Mouse (Mus musculus) adrenal gland, adult 2 months (tissue): ENCODE data around the gene Tbxas1. TPM values are rescaled to one million over a fixed set of nuclear protein-coding genes. Genes with fewer than 3 reads are reported as not detected.

Experiments used
- DNase-seq: peaks from one replicate; pipeline ENCODE4 v3.0.0; 2021
- polyA plus RNA-seq: library from polyadenylated mRNA; depleted of rRNA; stranded (reverse); fragments of >200 nt; gene quantifications from 2 replicates; pipeline ENCODE4 v1.2.3, GENCODE M21; 2012
- total RNA-seq, 2 experiments: library from RNA; stranded (reverse); gene quantifications; 2 replicates each; pipeline ENCODE4 v1.2.3; 2021

Gene Tbxas1
- total and polyA plus RNA-seq, 3 experiments, result 3.3 to 8.5 (median 7.5) TPM

DNA sequence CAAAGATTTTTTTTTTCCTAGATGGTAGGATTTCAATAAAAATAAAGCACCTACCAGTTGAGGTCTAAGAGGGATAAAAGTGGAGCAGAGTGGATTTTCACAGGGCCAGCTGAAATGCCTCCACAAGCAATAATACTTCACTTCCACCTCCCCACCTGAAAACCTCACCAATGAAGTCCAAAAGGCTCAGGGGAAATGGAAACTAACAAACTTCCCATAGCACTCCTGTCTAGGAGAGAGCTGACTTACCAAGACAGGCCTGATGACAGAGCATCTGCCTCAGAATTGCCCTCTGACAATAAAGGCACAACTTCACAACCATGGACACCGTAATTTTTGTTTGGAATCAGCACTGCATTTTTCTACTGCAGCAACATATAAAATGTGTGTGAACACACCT, 15.4 kb upstream of the Tbxas1 start:
- no peak for DNase-seq

DNA sequence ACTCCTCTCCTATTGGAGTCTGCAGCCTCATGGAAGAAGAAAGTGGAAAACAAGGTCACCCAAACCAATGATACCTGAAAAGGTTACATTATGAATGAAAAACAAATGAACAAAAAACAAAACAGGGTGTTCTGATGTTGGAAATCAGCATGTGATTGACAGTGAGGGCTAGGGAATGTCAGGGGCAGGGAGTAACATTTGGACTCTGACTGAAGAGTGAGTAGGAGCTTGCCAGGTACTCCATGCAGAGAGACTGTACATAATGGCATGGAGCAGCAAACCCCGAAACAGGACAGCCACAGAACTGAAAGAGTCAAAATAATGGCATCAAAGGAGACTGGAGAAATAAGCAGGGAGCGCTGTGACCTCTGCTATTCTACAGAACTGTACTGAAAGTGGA, 14.9 kb upstream of the Tbxas1 start:
- no peak for DNase-seq

DNA sequence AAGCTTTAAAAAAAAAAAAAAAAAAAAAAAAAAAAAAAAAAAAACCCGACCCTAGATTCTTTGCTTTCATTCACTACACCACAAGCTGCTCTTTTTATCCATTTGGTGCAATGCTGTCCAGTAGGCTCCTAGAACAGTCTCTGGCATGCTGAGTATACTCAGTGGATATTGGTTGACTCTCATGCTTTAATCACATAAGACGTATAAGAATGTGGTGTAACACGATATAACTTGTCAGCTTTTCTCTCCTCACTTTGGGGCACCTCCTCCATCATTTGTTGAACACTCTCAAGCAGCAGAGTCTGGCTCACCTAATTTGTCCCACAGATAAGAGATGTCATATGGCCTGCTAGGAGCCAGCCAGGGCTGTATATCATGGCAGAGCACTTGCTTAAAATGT, 11.6 kb upstream of the Tbxas1 start:
- no peak for DNase-seq

DNA sequence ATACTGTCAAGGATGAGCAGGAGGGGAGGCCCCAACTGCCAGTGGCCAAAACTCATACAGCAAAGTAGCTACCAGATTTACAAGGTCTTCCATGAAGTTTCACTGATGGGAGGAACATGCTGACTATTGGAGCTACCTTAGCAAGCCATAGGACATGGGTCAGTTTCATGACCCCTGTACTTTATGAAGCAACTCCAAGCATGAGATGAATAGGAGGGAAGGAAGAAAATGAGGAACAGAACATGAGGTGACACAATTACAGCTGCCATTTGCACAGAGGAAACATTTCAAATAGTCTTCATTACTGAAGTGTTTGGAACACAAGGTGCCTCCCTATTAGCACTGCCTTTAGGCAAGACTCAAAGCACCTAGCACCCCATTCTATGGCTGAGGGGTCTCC, 9.4 kb upstream of the Tbxas1 start:
- no peak for DNase-seq

DNA sequence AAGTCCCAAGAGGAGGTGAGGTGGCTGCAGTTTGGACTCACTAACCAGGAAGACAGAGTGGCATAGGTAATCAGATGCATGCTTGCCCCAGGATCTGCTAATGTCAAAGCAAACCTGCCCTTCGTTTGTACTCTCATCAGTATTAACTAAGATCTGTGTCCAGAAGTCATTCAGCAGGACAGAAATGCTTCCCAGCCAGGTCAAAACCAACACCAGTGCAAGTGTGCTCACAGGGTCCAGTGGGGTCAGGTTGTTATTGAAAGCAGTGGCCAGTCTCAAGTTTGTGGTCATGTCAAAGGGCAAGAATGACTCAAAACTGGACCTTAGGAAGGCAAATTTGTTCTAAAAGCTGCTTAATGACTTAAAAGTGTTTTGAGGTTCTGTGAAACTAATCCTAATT, 8.8 kb upstream of the Tbxas1 start:
- no peak for DNase-seq

DNA sequence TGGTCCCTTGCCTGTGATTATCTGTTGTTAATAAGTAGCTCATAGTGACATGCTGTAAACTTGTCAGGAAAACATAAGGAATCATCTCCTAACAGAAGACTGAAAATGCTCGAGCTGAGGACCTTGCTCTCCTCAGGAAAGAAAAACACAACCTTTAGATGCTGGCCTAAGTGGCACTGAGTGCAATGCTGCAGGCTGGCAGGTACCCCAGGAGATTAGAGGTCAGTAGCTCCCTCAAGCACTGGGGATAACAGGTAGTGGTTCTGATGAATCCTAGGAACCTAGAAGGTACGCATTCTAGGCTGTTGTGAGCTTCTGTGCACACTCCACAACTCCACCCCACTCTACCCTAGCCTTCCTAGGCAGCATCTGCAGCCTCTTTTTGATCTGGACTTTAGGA, 8.4 kb upstream of the Tbxas1 start:
- no peak for DNase-seq

DNA sequence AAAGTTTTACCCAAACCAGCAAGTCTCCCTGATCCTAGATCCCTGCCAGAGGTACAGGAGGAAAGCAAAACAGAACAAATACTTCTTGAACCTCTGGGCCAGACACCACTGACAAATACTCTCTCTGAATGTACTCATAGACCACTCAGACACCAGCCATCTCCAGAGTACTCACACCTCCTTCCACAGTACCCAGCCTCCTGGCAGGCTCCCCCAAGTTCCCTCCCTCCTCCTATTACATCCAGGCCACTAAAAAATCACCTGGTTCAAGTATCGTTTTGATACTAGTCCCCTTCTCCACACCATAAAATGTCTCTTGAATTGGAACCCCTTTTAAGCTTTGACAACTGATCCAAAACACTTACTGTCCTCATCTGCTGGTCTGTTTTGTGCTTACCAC, 7.9 kb upstream of the Tbxas1 start:
- no peak for DNase-seq

DNA sequence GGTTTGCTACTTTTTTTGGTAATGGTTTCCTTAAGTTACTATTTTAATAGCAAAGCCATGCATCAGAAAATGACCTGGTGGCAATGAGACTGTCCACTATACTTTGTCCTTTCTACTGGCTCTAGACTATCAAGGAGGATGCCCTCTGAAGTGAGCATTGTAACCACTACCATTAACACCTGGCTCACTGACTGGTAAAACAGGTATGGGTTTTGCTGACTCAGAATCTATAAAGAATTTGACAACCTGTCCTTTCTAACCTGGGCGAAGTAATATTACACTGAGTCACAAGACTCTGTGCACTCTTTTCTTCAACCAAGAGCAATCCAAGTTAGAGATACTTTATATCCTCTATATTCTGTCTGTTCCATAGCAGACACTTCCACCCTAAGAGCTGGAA, 6.2 kb upstream of the Tbxas1 start:
- DNase-seq, result no peak

DNA sequence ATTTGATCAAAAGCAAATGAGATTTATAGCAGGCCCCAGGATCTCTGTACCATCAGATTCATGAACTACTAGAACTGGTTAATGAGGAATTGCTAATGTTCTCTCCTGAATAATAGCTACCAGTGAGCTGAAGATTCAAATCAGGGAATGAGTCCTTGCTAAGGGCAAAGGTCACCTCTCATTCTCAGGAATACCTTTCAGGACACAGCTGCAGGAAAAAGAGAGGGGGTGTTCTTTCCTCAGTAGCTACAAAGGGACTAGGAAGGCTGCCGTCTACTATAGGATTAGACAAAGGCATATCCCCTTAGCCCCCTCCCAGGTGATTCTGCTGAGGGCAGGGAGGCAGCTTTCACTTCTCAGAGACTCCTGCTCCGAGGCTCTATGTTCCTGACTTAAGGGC, 5.1 kb upstream of the Tbxas1 start:
- DNase-seq, result no peak

DNA sequence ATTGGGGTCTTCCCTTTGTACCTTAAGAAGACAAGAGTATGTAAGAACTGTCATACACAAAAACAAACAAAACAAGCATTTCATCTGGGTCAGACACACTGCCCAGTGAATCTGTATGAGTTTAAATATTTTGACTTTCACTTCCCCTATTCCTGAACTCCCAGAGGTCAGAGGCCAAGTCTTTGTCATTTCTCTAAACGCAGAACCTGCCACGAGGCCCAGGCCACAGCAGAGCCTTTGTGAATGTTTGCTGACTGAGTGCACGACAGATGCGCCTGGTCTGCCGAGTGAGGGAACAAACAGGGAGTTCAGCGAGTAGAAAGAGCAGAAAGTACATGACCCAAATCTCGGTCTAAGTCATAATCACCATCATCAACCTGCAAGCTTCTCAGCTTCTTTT, 4.2 kb upstream of the Tbxas1 start:
- no peak for DNase-seq

DNA sequence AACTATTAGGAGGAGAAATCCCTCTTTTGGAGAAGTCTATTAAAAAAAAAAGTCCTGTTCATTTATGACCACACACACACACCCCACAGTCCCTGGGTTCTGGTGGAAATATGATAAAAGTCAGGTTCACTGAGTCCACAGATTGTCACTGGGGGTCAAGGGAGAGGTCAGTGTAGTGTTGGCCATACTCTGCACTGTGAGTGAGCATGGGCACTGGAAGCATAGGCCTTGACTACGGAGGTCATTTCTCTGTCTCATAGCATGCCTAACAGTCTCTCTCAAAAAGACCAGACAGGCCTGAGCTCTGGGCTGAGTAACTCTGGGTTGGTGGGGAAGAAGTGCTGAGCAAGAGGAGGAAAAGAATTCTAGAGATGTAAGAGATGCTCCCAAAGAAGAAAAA, 1.9 kb upstream of the Tbxas1 start:
- DNase-seq, result peak; percentile 79

DNA sequence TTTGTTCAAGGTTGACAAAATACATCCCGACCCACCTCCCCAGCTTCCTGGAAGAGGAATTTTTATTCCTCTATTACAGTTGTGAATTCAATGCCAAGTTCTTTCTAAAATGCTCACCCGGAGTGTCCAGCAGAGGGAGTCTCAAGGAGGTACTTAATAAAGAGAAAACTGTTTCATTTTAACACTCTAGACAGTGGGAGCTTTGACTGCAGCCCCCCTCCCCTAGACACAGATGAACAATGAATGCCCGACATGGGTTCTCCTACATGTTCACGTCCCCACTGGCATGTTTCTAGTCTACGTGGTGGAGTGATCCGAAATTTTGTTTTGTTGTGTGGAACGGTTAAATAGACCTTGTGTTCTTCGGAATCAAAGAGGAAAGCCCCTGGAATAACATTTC, 1.2 kb upstream of the Tbxas1 start:
- DNase-seq, result peak; percentile 72

DNA sequence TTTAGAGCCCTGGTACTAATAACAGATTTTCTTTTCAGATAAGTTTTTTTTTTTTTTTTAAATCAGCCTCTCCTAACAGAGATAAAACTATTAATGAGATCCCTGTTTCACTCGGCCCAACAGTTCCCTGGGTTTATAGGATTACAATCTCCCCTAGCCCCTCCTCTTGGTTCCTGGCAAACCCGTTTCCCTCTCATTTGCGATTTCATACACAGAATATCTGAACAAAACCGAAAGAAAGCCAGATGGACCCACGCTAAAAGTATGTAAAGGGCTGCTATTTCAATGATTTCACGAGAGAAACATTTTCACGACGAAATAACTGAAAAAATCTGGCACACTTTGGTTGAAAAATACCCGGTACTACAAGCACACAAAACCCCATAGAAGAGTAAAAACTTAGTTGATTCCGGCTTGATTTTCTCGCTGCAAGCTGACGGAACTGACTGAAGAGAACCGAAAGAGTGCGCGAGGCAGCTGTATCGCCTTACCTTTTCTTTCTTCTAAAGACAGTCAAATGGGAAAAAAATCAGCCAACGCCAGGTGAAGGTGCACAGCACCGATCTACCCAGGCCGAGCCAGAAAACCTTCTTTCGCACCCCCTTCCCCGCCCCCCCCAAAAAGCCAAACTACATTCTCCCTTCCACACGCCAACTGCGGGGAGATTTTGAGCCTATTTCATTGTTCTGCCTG, 493 bp upstream of the Tbxas1 start:
- DNase-seq, result peak; percentile 37

DNA sequence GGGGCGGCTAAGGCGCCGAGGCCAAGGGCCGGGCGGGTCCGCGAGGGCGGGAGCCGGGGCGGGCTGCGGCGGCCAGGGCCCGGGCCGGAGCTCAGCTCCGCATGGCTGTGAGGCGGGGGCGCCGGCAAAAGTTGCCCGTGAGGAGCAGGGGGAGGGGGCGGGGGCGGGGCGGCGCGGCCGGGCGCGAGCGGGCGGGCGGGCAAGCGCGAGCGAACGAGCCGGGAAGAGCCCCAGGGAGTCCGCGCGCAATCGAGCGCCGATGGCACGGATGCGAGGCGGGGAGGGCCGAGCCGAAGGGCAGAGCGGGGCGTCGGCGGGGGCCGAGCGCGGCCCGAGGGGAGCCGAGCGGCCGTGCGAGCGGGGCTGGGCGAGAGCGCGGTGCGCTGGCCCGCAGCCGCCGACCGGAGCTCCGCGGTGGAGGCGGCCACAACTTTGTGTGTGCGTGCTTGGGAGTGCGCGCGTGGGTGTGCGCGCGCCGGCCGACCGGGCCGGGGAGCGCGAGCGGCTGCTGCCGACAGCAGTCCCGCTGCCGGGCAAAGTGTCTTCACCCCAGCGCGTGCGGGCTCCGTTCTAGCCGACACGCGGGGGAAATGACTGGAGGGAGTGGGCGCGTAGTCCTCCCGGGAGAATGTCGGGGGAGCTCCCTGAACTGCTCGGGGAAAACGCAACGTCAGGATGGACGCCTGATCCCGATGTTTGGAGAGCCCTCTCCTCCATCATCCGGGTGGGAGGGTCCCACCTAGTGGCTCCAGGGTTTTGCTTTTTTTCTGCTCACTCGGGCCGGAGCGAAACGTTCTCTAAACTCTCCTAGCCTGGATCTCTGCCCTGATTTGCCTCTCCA, 1.1 kb downstream of the Tbxas1 start, which contains the start of gene Hipk2:
Gene Hipk2, minus strand, starts transcription at position 95 of the 841 bp plus-strand sequence.
- DNase-seq, result peak; percentile 93

DNA sequence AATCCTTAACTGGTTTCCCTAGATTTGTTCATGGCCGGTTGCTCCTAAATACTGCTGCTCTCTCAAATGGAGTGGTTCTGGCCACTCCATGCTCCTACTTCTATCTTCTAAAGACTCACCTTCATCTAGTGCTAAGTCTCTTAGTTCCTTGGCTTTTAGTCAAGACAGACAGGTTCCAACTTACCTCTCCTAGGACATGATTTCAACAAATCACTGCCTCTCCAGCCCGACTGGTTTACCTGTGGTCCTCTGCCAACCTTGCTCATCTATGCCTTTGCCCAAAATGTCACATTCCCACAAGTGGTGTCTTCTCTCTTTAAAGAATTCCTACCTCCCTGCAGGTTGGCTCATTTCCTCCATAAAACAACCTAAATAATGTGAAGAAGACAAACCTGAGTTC, 2.5 kb downstream of the Tbxas1 start:
- no peak for DNase-seq

DNA sequence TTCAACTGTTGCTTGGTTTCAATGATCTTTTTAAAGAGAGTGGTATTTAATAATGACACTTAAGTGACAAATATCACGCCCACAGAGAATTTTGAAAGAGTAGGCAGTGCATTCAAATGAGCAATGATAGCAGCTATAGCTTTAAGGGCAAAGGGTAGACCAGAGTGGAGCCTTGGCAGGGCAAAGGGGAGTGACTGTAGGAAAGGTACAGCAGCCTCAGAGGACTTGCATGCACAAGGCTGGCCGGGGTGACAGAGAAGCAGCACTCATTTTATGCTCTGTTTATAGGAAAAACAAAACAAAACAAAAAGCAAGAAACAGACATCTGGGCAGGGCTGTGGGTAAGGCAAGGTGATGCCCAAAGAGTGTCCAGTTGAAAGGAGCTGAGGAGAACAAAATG, 6.3 kb downstream of the Tbxas1 start:
- no peak for DNase-seq

DNA sequence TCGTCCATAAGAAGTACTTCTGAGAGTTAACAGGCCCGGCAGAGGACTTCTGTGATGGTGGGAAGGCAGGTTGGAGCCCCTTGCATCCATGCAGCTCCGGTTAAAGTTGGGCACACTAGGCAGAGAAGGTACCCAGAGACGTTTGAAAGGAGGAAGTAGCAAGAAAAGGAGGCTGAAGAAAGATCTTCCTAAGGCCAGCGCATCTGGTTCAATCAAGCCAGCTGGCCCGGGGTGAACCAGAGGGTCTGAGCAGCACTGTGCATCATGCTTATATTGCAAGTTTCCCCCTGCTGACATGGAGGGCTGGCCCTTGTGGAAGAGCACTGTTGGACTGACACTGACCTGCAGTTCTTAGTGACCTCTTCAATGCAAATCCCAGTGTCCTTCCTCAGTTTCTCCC, 6.8 kb downstream of the Tbxas1 start:
- no peak for DNase-seq

DNA sequence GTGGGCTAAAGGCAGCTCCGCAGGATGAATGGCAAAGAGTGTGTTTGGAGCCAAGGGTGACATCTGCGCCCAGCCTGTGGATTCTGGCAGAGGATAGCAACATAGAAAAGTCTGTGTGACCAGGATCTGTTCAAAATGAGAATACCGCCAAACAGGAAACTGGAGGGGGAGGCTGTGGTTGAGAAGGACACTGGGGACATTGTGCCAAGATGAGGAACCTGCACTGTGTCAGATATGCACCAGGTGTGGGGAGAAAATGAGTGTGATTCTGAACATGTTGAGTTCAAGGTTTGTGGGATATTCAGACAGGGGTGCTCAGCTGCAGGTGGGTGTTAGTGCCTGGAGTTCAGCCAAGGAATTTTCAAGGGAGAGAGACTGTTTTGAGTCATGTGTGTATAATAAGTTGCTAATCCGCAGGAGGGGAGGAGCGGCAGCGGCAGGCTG, 7.5 kb downstream of the Tbxas1 start:
- no peak for DNase-seq

DNA sequence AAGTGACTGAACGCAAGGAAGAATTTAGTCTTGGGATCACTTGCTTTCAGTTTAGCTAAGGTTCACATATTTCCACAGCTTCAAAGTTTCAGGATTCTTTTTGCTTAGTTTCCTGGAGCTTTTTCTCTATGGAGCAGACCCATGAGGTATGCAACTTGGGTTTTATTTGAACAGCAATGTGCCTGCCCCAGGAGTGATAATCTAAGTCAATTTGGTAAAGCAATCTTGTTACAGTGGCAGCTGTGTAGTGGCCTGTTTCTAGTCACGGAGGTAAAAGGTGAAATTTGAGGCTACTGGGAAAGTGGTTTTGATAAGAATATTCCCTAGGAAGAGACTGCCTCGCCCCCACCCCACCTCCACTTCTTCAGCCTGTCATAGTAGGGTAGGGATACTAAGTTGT, 9.3 kb downstream of the Tbxas1 start:
- no peak for DNase-seq

DNA sequence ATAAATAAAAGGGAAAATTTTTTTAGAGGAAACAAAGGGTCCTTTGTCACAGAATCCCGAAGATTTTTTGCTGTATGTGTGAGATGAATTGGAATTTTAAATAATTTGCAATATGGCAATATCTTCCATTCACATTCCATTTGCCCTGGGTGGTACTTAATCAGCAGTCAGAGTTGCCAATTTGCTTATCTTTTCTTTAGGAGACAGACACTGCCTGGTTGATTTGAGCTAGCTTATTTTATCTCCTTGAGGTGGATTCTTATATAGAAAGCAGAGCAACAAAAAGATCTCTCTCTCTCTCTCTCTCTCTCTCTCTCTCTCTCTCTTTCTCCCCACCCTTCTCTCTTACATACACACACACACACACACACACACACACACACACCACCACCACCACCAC, 9.9 kb downstream of the Tbxas1 start:
- DNase-seq, result no peak

DNA sequence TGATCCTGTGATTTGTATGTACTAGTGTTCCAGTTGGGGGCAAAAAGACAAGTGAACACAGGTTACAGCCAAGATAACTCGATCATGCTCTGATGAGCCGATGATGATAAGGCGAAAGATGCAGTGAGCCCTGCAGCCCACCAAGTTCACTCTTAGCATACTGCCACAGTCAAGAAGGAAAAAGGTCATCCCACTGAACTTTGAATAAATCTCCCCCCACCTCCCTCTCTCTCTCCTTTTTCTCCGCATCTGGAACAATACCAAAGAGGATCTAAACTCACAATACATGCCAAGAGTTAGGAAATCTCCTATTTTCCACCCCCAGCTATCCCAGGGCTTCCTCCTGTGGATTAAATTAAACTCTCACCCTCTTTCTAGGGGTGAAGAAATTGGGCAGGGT, 12.2 kb downstream of the Tbxas1 start:
- DNase-seq, result no peak

DNA sequence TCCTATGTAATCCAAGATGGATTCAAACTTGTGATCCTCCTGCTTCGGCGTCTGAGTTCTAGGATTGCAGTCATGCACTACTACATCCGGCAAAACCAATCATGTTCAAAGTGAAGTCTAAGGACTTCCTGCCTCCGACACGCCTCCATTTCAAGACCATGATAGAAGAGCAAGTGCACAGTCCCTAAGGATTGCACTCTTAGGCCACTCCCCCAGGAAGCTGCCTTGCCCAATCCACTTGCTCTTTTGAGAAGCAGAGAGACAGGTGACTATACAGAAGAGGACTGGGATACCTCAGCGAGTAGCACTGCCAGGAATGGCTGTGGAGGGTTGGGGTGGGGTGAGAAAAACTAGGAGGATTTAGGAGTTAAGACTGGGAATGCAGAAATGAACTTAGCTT, 14.0 kb downstream of the Tbxas1 start:
- no peak for DNase-seq

DNA sequence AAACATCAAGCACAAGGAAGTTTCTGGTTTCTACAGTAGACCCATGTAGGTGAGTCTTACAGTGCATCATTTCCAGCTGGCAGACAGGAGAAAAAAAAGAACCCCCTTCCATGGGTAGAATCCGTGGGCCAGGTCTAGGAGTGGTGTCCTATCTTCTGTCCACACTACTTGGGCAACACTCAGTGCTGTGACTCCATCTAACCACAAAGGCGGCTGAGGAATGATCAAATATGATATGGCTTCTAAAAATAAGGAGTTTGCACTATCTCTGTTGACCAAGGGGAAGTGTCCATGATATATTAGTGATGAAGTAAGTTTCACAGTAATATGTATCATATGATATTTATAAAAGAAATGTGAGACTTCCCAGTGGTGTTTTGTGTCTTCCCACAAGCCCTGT, 16.8 kb downstream of the Tbxas1 start:
- DNase-seq, result no peak

DNA sequence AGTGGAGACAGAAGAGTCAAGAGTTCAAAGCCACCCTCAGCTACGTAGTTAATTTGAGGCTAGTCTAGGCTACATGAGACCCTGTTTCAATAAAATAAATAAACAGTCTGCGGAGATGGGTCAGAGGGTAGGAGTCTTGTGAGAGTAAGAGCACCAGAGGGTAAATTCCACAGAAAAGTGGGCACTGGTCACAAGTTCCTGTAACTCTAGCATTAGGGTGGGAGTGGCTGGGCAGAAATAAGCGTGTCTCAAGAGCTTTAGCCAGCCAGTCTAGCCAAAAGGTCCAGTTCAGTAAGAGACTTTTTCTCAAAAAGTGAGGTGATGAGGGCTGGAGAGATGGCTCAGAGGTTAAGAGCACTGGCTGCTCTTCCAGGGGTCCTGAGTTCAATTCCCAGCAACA, 18.4 kb downstream of the Tbxas1 start:
- DNase-seq, result no peak
